Mouse (Mus musculus) lung, postnatal 25 days (tissue): Measurements from ENCODE around the gene Phkb.

ENCODE experiments used
- DNase-seq: peaks from one replicate; pipeline ENCODE4 v3.0.0; 2022; ENCODE audit warnings: low spot score

Gene Phkb

GRCm38 (mm10) chr8:86090666-86091065, 249.9 kb downstream of the Phkb start:
- no peak for DNase-seq
